Mouse (Mus musculus) right cerebral cortex, adult 2 months (tissue): ENCODE data around the gene Trio.
A peak's percentile ranks its signal among the peaks of the same experiment; 100 is the strongest.
"Not testable (repeated sequence)": the region's sequence is repeated elsewhere in the genome, so short reads cannot be mapped to it uniquely, and the experiment has no call there.

Experiments used
- DNase-seq, 2 experiments: peaks; one replicate each; pipeline ENCODE4 v3.0.0; 2021 to 2022; ENCODE audit warnings: low spot score in 2 of 2

Trio gene

DNA sequence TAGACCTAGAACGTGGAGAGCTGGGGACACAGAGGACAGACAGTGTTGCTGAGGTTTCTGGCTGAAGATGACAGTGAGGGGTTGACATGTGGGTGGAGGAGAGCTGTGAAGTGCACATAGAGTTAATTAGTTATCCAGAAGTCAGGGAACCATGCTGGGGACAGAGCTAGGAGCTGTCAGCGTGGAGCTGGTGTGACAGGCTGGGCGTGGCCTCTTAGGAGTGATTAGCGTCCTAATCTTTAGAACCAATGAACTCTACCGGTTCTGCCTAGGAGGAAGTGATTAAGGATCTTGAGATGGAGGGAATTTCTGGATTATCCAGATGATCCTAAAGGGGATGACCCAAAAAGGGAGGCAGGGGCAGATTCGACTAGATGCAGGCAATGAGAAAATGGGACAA is 301.9 kb downstream of the Trio start:
- DNase-seq: no peak

DNA sequence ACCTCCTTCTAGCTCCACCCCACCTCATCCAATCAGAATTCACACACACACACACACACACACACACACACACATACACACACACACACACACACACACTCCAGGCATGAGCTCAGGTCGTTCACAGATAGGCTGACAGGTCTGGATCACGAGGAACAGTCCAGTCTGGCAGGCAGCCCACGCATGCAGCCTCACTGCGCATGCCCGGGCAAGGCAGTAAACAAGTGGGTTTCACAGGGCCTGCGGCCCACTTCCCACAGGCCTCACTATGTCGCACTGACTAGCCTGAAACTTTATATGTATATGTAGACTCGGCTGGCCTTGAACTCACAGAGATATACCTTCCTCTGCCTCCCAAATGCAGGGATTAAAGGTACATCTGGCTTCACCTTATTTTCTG is 305.4 kb downstream of the Trio start:
- not testable (repeated sequence) for DNase-seq

DNA sequence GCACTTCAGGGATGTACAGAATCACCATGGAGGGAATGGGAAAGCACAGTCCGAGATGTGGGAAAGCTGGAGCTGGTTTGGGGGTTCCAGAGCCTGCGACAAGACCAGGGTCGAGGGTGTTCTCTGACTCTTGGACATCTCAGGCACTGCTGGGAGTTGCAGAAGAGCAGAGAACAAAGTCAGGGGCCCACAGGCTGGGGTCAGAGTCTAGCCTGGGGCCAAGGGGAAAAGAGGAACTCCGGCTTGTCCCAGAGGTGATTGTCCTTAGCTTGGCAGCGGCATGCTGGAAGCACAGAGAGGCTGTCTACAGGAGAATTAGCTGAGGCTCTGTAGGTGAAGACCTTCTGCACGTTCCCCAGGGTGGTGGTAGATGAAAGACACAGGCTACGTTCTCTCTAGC is 307.0 kb downstream of the Trio start:
- DNase-seq: no peak

DNA sequence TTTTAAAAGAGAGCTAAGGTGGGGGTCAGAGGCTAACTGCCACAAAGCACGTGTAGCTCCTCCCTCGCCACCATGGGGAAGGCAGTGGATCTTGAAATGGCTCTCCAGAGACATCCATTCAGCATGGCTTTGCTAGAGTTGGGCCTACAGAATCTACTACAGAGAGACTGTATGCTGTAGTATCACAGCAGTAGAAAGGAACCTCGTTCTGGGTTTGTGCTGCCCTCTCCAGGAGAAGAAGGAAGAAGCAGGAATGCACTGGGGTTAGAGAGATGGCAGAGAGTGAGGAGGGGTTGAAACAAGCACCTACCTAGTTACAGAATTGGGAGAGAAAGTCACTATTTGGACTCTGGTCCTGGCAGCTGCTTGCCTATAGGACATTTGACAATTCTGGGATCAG is 310.3 kb downstream of the Trio start:
- peak; percentile 71 to 76 for DNase-seq

DNA sequence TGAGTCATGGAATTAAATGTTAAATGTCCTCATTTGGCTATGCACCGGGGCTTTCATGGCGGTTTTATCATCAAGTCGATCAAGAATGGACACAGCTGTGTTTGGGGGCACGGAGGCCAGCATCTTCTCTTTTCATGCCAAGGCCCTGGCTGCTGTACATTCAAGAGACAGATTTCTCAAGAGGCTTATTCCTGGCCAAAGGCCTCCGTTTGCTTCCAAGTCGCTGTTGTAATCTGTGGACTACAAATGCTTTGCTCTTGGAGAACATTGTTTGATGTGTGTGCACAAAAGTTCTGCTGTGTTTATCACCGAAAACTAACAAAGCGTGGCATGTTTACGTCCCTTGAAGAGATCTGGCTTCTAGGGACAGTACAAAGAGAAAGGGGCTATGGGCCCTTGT is 314.9 kb downstream of the Trio start:
- no peak for DNase-seq

DNA sequence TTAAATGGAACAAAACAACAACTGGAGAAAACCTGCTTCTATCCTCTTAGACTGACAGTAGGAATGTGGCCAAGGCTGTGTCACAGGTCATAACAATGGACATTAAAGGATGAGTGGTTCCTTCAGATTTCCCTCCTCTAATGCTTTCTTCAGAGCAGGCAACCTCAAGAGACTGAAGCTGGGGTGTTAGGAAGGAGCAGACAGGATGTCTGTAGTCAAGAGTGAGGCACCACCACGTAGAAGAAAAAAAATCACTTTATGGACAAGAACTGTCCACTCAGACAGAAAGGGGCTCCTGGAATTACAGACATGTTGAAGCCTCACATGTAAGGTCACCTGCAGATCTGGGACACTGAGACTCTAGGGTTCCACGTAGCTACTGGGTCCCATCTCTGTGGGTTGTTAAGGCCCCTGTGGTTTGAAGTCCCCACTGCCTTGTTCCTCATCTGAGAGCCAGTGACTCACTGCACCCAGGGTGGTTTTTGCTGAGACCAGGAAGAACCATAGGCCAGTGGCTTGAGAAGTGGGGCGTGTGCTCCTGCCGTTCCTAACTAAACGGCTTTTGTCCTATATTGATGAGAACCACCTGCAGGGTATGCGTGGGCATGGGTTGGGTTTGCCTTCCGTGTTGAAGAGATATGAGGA is 316.6 kb downstream of the Trio start:
- DNase-seq: no peak

DNA sequence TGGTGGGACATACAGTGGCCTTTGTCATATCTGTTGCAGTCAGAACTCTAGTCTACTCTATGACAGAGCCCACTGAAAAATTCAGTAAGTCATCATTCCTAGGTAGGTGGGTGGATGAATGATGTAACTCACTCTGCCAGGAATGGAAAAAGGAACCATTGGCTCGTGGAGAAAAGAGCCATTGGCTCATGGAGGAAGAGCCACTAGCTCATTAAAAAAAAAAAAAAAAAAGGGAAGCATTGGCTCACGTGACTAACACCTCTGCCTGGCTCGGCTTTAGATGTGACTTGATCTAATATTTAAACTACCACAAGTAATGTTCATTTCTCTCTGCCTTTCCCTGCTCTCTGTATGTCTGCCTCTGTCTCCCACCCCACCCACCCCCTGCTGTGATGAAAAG is 317.1 kb downstream of the Trio start:
- DNase-seq: no peak

DNA sequence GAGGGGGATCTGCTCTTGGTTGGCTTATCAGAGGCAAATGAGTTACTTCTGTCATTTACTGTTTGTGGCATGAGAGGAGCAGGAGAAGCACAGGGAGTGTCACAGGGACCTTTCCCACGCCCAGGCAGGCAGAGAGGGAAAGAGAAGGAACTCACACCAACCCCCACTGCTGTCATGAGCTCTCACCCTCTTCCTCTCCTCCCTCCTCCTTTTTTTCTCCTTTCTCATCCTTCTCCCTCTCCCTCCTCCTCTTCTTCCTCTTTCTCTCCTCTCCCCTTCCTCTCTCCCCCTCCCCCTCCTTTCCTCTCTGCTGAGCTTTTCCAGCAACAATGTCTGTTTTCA is 322.7 kb downstream of the Trio start:
- DNase-seq: no peak

DNA sequence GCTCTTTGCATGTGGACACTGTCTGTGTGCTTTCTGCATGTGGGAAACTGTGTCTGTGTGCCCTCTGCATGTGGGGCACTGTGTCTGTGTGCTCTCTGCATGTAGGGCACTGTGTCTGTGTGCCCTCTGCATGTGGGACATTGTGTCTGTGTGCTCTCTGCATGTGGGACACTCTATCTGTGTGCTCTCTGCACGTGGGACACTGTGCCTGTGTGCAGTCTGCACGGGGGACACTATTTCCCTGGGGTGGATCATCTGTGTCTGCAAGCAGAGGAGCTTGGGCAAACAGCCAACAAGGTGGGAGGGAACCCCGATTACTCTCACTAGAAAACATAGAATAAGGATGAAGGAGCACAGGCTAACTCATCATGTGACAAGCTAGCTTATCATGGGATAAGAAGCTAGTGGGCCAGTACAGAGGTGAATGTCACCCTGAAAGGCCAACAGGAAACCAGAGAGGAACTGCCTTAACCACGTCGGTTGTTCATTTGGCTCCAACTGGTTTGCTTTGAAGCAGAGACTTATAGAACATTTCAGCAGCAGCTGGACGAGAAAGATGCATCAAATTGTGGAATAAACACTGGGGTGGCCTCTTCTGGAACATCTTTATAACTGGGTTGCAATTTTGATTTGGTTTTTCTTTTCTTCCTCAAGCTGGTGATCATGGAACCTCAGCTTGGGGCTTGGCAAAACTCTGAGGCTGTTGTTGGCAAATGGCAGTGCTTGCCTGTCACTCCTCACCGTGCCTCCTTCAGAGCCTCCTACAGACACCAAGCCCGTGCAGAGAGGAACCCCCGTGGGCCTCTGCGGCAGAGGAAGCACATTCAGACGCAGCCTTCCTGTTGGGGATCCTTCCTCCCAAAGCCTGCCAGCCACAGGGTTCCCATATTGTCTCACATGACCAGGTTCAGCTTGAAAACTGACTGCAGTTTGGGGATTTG is 323.3 kb downstream of the Trio start:
- DNase-seq: peak in 1 of 2 experiments; percentile 55

DNA sequence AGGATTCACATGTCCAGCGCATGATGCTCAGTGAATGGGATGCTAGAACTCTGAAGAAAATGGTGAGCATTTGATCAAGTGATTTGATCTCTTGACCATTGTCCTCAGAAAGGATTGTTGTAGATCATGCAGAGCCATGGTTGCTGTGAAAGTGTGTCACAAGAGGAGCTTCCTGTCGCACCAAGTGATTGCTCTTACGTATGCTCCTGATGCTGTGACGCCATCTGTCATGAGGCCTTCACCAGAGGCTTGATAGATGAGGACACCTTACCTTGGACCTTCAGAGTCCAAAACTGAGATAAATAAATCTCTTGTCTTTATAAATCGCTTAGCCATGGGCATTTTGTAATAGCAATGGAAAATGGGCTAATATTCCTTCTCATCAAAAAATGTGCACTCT is 328.0 kb downstream of the Trio start:
- DNase-seq: no peak

DNA sequence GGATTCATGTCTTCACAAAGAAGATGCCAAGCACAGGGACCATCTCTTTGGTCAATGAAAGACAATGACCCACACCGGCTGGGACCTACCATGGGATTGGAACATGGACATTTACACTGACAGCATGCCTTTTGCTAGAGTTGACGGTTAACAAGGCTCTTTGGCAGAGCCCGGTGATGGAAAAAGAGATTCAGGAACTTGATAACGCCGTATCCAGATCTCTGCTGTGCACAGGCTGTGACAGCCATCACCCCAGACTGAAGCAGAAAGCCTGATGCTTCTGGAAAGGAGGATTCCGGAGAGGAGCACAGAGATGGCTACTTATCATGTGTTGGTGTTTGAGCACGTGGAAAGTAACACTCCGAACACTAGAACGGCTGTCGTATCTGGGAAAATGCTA is 332.4 kb downstream of the Trio start:
- no peak for DNase-seq

DNA sequence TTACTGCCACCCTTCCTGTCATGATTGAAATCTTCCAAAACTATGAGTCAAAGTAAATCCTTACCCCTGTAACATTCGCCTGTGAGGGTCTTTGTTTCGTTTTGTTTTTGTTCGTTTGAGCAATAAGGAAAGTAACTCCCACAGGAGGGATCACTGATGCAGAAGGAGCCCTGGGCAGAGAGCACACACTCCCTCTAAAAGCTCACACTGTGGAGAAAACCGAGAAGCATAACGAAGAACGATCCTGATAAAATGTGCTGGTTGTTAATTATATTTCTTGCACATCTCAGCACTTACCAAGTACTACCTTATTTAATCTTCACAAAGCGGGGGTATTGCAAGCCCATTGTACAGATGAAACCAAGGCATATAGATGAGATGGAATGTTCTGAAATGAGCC is 333.5 kb downstream of the Trio start:
- no peak for DNase-seq

DNA sequence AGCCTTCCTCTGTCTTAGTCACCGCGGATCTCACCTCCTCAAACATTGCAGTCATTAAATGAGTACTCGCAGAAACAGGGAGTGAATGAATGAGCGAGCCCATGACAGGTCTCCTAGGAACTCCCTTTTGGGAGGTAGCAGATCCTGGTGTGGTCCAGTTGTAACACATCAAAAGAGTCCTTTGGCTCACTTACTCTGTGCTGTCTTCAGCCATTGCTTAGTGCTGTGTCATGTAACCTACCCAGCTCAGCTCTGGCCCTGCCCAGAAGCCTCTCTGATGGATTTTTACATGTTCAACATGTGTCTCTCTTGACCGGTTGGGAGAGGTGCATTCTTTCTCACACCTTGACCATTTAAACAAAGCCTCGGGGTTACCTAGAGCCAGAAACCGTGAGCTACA is 334.4 kb downstream of the Trio start:
- DNase-seq: no peak

DNA sequence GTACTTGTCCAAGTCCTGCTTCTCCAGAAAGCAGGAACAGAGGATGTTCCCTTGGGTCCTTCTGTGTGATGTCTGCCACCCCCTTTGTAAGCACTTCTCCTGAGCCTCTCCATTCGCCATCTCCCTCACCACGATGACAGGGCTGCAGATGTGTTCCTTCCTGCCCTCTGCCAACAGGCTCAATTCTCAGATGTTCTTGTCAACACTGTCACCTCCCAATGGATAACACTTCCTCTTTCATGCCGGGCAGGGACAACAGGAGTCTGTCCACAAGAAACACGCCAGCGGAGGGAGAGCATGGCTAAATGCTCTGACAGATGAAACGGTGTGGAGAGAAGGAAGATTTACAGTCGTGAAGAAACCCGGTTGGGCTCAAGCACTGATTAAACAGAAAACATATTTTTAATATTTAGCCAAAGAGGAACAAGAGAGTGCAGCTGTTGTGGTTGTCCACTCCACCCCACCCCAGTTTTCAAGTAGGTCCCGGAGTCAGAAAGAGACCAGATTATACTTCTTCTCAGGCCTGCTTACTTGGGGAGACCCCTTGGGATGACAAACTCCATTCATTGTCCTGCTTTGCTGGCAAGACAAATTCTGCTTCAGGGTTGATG is 337.5 kb downstream of the Trio start:
- DNase-seq: no peak

DNA sequence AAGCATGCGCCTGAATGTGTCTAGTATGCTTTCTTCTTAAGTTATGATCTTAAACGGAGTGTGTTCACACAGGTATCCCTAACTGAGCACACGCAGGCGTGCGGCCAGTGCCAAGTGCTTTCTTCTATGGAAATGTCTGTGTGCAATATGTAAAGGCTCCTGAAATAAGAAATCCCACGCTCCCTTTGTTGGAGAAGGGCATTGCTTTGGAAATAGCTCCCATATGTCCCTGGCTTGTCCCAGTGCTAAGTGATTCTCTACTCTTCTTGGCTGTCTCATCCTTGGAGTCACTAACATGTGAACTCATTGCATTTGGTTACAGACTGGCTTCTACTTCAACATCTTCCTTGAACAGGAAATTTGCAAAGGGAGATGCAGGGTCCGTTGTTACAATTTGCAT is 340.8 kb downstream of the Trio start:
- no peak for DNase-seq

DNA sequence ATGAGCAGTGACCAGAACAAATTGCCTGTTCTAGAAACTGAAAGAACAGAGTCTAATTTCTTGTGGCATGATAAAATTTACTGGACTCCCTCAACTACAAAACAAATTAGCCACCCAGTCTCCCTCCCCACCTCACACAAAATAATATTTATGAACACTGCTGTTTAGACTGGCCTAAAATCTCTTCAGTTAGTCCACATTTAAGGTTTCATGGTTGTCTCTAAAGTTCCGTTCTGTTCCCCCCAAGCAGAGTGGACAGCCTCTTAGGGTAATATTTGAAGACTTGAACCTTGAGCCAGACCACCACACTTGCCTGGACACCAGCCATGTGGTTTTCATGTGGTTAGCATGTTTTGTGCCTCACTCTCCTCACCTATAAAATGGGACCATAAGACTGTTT is 342.4 kb downstream of the Trio start:
- no peak for DNase-seq

DNA sequence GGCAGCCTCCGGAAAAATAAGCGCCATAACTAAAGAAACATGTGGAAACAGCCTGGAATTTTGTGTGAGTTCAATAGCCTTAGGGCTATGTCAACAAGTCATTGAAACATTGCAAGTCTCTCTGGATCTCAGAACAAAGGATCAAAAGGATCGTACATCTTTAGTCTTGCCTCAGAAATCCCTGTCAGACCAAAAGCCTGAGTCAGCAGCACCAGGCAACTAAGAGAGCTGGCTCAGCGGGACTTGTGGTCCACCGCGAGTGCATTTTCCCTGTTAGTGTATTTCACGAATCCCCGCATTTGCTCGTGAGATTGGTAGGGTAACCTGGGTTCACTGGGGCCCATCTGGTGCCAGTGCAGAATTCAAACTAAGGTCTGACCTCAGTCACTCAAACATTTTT is 343.0 kb downstream of the Trio start:
- no peak for DNase-seq

DNA sequence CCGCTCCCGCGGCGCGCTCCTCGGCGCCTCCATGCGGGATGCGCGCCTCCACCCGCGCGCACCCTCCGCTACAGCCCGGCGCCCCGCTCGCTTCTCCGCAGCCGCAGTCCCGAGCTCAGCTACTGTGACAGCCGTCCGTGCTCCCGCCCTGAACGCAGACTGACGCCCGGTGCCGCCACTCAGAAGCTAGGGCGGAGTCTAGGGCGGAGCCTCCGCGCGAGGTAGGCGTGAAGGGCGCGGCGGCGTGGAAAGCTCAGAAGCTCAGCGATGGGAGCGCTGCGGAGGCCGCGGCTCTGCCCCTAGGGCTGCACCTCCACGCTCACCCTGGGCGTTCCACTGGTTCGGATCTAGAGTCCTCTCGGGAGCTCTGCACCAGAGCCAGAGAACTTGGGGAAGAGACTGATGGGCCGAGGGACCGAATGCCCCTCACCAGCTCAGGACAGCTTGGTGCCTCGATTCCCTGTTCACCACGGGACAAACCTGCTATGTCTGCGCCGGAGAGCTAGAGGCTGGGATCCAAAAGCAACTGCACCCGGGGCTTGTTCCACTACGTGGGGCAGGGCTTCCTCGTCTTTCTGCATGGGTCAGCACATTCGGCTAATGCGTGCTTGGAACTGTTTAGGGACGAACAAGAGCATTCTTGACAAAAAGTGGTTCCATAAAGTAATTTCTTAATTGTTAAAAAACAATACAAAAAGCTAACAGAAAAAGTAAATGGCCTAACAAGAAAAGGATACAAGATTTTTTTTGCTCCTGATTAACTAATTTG is 344.0 kb downstream of the Trio start, which contains the start of gene Otulinl:
Gene Otulinl, minus strand, starts transcription at position 161 of the 769 bp plus-strand sequence.
- DNase-seq: peak; percentile 98

DNA sequence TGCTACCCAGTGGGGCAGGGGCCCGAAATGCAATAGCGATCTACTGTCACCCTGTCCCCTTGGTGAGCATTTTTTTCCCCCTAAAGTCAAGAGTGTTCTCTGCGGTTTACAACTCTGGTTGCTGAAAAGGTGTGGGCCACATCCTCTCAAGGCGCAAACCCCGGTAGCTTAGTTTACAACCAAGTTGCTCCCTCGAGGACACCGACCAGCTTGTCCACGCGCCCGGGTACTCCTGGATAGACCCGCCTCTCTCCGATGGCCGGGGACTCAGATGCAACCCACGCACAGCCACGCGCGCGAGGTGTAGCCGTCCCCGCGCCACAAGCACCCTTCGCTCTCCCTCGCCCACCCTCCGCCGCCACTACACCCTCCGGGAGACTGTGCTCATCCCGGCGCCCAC is 344.7 kb downstream of the Trio start:
- no peak for DNase-seq
